Mouse (Mus musculus) activated CD4-positive, CD25-positive, alpha-beta regulatory T cell, adult 9 weeks (primary cell): ENCODE results near the gene Chp1. TPM values are rescaled to one million over a fixed set of nuclear protein-coding genes. Genes with fewer than 3 reads are reported as not detected.

Experiments used
- polyA plus RNA-seq: library from polyadenylated mRNA; unstranded; fragments of 100-300 nt; shearing (Covaris generic); gene quantifications from one replicate; pipeline ENCODE4 v1.2.1, GENCODE M21; 2017

The Chp1 gene
- 80.7 TPM for polyA plus RNA-seq

DNA sequence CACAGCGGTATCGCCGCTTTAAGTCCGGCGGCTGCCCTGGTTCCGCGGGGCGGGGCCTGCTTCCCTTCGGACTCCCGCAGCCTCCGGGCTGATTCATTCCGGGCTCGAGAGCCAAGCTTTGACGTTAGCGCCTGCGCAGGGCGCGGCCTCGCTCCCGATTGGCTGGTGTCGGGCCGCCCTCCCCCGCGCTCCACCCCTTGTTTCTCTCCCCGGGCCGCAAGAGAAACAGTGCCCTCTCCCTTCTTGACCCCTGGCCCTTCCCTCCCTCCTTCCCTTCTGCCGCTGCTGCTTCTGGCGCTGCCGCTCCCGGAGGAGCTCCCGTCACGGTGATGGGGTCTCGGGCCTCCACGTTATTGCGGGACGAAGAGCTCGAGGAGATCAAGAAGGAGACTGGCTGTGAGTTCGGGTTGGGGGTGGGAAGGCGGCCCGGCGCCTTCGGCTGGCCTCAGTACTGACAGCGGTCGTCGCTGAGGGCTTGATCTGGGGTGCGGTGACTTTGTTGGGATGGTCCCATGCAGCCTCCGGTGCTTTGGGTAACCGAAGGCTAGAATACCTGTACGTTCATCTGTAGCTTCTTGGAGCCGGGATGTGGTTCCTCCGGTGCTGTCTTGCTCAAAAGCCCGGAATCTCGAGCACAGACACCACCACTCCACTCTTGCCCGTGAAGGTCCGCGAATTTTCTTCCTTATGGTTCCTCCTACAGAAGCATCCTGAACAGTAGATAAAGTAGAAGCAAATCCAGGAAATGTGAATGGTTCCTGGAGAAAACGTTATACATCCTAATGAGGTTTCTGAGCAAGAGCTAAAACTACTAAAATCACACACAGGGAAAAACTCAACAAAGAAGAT, at the start of gene Chp1, which contains the start of gene Exd1:
Gene Chp1 (plus strand): TSS at position 176 of the 849 bp plus-strand sequence.
Gene Exd1 (minus strand): TSS at position 106 of the 849 bp plus-strand sequence.

DNA sequence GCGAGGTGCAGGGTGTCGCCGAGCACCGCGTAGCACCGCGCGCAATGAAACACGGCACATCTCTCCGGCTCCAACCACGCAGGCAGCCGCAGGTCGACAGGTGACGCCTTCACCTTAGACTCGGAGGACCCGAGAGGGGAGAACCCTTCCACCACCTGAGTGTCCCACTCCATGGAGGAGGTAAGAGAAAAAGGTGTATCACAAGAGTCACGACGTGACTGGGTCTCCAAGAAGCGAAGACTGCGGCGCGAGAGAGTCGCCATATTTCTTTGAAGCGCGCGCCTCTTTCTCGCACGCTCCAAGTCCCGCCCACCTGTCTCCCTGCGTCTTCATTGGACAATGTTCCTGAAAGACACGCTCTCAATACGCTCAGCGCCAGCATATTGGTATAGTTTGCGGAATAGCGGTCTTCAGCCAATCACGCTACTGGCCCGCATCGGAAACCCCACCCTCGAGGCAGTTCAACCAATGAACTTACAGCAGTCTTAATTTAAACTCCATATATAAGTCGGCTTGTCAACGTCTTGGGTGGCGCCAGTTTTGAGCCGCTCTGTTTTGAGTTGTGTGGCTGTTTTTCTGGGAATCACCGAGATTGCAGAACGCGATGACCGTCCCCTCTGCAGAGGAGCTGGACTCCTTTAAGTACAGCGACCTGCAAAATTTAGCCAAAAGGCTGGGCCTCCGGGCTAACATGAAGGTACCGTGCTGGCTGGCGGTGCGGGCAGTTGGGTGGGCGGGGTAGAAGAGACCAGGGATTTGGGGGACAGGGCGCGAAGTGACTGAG, 70.9 kb downstream of the Chp1 start, which contains the start of the genes Nusap1 and Oip5:
Gene Nusap1 (plus strand): TSS at position 100 of the 784 bp plus-strand sequence.
Gene Oip5 (minus strand): TSS at position 271 of the 784 bp plus-strand sequence.

Other genes with a start within 250 kb of the Chp1 start
- 0.12 TPM for gene Dll4, start 221.9 kb upstream of the Chp1 start, polyA plus RNA-seq
- gene Chac1, start 196.5 kb upstream of the Chp1 start, polyA plus RNA-seq = 0.17 TPM
- 4.7 TPM for gene Ino80, start 70.0 kb upstream of the Chp1 start, polyA plus RNA-seq
- gene Exd1, start 70 bp upstream of the Chp1 start, polyA plus RNA-seq = not detected
- 7.6 TPM for gene Nusap1, start 70.6 kb downstream of the Chp1 start, polyA plus RNA-seq
- 4.9 TPM for gene Oip5, start 70.8 kb downstream of the Chp1 start, polyA plus RNA-seq
- 46.8 TPM for gene Ndufaf1, start 115.1 kb downstream of the Chp1 start, polyA plus RNA-seq
- gene Rtf1, start 127.4 kb downstream of the Chp1 start, polyA plus RNA-seq = 27.9 TPM
- 0.20 TPM for gene Itpka, start 194.6 kb downstream of the Chp1 start, polyA plus RNA-seq
- not detected for gene Ltk, start 212.7 kb downstream of the Chp1 start, polyA plus RNA-seq
- 37.6 TPM for gene Rpap1, start 239.8 kb downstream of the Chp1 start, polyA plus RNA-seq